Mouse (Mus musculus): ENCODE results near the gene Itpkb. TPM values are rescaled to one million over a fixed set of nuclear protein-coding genes. Genes with fewer than 3 reads are reported as not detected.

Itpkb gene
- polyA plus RNA-seq, 1 experiment from 2014 or later, result 5.6 TPM

- Histone ChIP-seq H3K27me3 (ENCODE audit: control insufficient read depth, insufficient read depth, low read length) (peaks cover 11% of the 10 kb centered on the region), H3K4me3 (ENCODE audit: control insufficient read depth in 1 of 2, insufficient read depth in 1 of 2, low read depth in 1 of 2, low read length in 2 of 2) (no peak overlapping the region), H3K4me1 (ENCODE audit: control insufficient read depth in 2 of 2, insufficient read depth in 2 of 2, low read length in 2 of 2) (peaks cover 17 to 34% of the 10 kb centered on the region in 2 experiments), H3K9ac (ENCODE audit: low read length) (peak overlapping the region; percentile 84), H3K9me3 (ENCODE audit: control insufficient read depth, low read length) (no peaks in the 10 kb centered on the region), H3K27ac (replicated peaks in 1 of 2; ENCODE audit: control insufficient read depth in 1 of 2, insufficient read depth in 1 of 2, low read depth in 2 of 2, low read length in 2 of 2) (peak overlapping the region; percentile 60 to 85; a peak in 3 of 4 replicates), H3K4me2 (ENCODE audit: low read length) (peak overlapping the region; percentile 98), H3K36me3 (ENCODE audit: control insufficient read depth, insufficient read depth, low read length) (peaks cover 14% of the 10 kb centered on the region)
- ATAC-seq (ENCODE audit: insufficient number of reproducible peaks, insufficient read depth, low FRiP score, low read depth), result no peak
- 17% methylated on average over 12 of the region's 12 CpGs for WGBS
Measured at GRCm38 (mm10) chr1:180328794-180329665, 1.3 kb upstream of the Itpkb start.

DNA sequence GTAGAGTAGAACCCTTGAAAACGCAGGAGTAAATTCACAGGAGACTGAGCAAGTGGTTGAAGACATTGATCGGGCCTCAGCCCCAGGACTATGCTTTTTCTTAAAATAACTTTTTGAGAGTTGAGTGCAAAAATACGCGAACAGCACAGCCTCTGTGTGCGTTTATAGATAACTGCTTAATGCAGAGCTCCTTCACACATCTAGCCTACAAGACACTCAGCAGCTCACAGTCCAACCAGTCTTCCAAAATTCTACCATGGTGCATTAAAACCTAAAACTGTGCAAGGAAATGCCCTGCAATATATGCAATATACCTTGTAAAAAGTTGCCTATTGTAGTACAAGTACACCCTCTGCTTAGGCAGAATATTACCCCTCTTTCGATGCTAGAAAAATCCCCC, 579 bp upstream of the Itpkb start:
- Histone ChIP-seq H3K9ac (ENCODE audit: low read length) (peak overlapping the region; percentile 84), H3K27ac (replicated peaks in 1 of 2; ENCODE audit: control insufficient read depth in 1 of 2, insufficient read depth in 1 of 2, low read depth in 2 of 2, low read length in 2 of 2) (peak overlapping the region; percentile 60 to 85; a peak in 3 of 4 replicates), H3K4me2 (ENCODE audit: low read length) (peak overlapping the region; percentile 98), H3K9me3 (ENCODE audit: control insufficient read depth, low read length) (no peaks in the 10 kb centered on the region), H3K27me3 (ENCODE audit: control insufficient read depth, insufficient read depth, low read length) (peaks cover 11% of the 10 kb centered on the region), H3K4me1 (ENCODE audit: control insufficient read depth in 2 of 2, insufficient read depth in 2 of 2, low read length in 2 of 2) (peaks cover 19 to 38% of the 10 kb centered on the region in 2 experiments), H3K36me3 (ENCODE audit: control insufficient read depth, insufficient read depth, low read length) (peaks cover 17% of the 10 kb centered on the region), H3K4me3 (ENCODE audit: control insufficient read depth in 1 of 2, insufficient read depth in 1 of 2, low read depth in 1 of 2, low read length in 2 of 2) (peak overlapping the region in 1 of 2 experiments; percentile 59; a peak in 2 of 4 replicates)
- ATAC-seq (ENCODE audit: insufficient number of reproducible peaks, insufficient read depth, low FRiP score, low read depth), result no peak
- WGBS, result 6% methylated on average over 6 of the region's 6 CpGs

GRCm38 (mm10) chr1:180330707-180331545, 641 bp downstream of the Itpkb start:
- no peaks in the 10 kb centered on the region for H3K9me3 ChIP-seq (ENCODE audit: control insufficient read depth, low read length)
- H3K27me3 ChIP-seq (ENCODE audit: control insufficient read depth, insufficient read depth, low read length), result peaks cover 11% of the 10 kb centered on the region
- peaks cover 22 to 38% of the 10 kb centered on the region in 2 experiments for H3K4me1 ChIP-seq (ENCODE audit: control insufficient read depth in 2 of 2, insufficient read depth in 2 of 2, low read length in 2 of 2)
- H3K27ac ChIP-seq (replicated peaks in 1 of 2; ENCODE audit: control insufficient read depth in 1 of 2, insufficient read depth in 1 of 2, low read depth in 2 of 2, low read length in 2 of 2), result peak overlapping the region; percentile 87 to 93
- H3K9ac ChIP-seq (ENCODE audit: low read length), result peak overlapping the region; percentile 84
- ATAC-seq (ENCODE audit: insufficient number of reproducible peaks, insufficient read depth, low FRiP score, low read depth), result peak; percentile 38
- H3K4me3 ChIP-seq (ENCODE audit: control insufficient read depth in 1 of 2, insufficient read depth in 1 of 2, low read depth in 1 of 2, low read length in 2 of 2), result peak overlapping the region; percentile 59 to 89
- peaks cover 17% of the 10 kb centered on the region for H3K36me3 ChIP-seq (ENCODE audit: control insufficient read depth, insufficient read depth, low read length)
- peak overlapping the region; percentile 98 for H3K4me2 ChIP-seq (ENCODE audit: low read length)
- WGBS, result under 1% methylated on average over 55 of the region's 58 CpGs

- peak overlapping the region; percentile 84 for H3K9ac ChIP-seq (ENCODE audit: low read length)
- peaks cover 22 to 38% of the 10 kb centered on the region in 2 experiments for H3K4me1 ChIP-seq (ENCODE audit: control insufficient read depth in 2 of 2, insufficient read depth in 2 of 2, low read length in 2 of 2)
- peaks cover 11% of the 10 kb centered on the region for H3K27me3 ChIP-seq (ENCODE audit: control insufficient read depth, insufficient read depth, low read length)
- ATAC-seq (ENCODE audit: insufficient number of reproducible peaks, insufficient read depth, low FRiP score, low read depth), result no peak
- peak overlapping the region; percentile 98 for H3K4me2 ChIP-seq (ENCODE audit: low read length)
- under 1% methylated on average over 21 of the region's 21 CpGs for WGBS
- H3K27ac ChIP-seq (replicated peaks in 1 of 2; ENCODE audit: control insufficient read depth in 1 of 2, insufficient read depth in 1 of 2, low read depth in 2 of 2, low read length in 2 of 2), result peak overlapping the region in 1 of 2 experiments; percentile 93; a peak in 2 of 4 replicates
- peaks cover 17% of the 10 kb centered on the region for H3K36me3 ChIP-seq (ENCODE audit: control insufficient read depth, insufficient read depth, low read length)
- H3K9me3 ChIP-seq (ENCODE audit: control insufficient read depth, low read length), result no peaks in the 10 kb centered on the region
- H3K4me3 ChIP-seq (ENCODE audit: control insufficient read depth in 1 of 2, insufficient read depth in 1 of 2, low read depth in 1 of 2, low read length in 2 of 2), result peak overlapping the region; percentile 59 to 89
Measured at GRCm38 (mm10) chr1:180331546-180332075, 1.3 kb downstream of the Itpkb start.

GRCm38 (mm10) chr1:180332076-180332927, 2.0 kb downstream of the Itpkb start:
- 4% methylated on average over 72 of the region's 72 CpGs for WGBS
- Histone ChIP-seq H3K4me1 (ENCODE audit: control insufficient read depth in 2 of 2, insufficient read depth in 2 of 2, low read length in 2 of 2) (peaks cover 22 to 41% of the 10 kb centered on the region in 2 experiments), H3K9ac (ENCODE audit: low read length) (peak overlapping the region; percentile 84), H3K27me3 (ENCODE audit: control insufficient read depth, insufficient read depth, low read length) (peaks cover 11% of the 10 kb centered on the region), H3K36me3 (ENCODE audit: control insufficient read depth, insufficient read depth, low read length) (peaks cover 17% of the 10 kb centered on the region), H3K27ac (replicated peaks in 1 of 2; ENCODE audit: control insufficient read depth in 1 of 2, insufficient read depth in 1 of 2, low read depth in 2 of 2, low read length in 2 of 2) (peak overlapping the region in 1 of 2 experiments; percentile 93; a peak in 2 of 4 replicates), H3K4me3 (ENCODE audit: control insufficient read depth in 1 of 2, insufficient read depth in 1 of 2, low read depth in 1 of 2, low read length in 2 of 2) (peak overlapping the region; percentile 59 to 89), H3K4me2 (ENCODE audit: low read length) (peak overlapping the region; percentile 98), H3K9me3 (ENCODE audit: control insufficient read depth, low read length) (no peaks in the 10 kb centered on the region)
- ATAC-seq (ENCODE audit: insufficient number of reproducible peaks, insufficient read depth, low FRiP score, low read depth), result peak; percentile 35; the same call in 1 of the 2 replicates

DNA sequence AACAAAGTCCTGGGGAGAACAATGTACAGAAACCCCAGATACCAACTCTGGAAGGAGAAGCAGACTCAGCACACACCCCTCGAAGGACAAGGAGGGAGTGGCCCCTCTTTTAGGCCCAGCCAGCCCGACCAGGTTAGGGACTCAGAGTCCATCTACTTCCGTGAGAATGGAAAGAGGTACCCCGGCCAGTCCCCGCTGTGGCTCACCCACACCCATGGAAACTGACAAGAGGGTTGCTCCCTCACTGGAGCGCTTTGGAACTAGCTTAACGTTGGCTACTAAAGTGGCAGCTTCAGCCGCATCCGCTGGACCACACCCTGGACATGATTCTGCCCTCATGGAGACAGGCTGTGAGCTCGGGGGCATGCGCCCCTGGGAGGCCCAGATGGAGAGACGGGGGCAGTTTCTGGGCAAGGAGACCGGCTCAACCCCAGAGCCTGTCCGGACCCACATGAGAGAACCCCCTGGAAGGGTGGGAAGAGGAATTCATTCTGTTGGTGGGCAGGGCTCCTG, 2.7 kb downstream of the Itpkb start:
- peaks cover 22 to 41% of the 10 kb centered on the region in 2 experiments for H3K4me1 ChIP-seq (ENCODE audit: control insufficient read depth in 2 of 2, insufficient read depth in 2 of 2, low read length in 2 of 2)
- H3K4me3 ChIP-seq (ENCODE audit: control insufficient read depth in 1 of 2, insufficient read depth in 1 of 2, low read depth in 1 of 2, low read length in 2 of 2), result peak overlapping the region; percentile 59 to 89
- H3K27ac ChIP-seq (replicated peaks in 1 of 2; ENCODE audit: control insufficient read depth in 1 of 2, insufficient read depth in 1 of 2, low read depth in 2 of 2, low read length in 2 of 2), result no peak overlapping the region
- peak overlapping the region; percentile 84 for H3K9ac ChIP-seq (ENCODE audit: low read length)
- H3K27me3 ChIP-seq (ENCODE audit: control insufficient read depth, insufficient read depth, low read length), result peaks cover 11% of the 10 kb centered on the region
- ATAC-seq (ENCODE audit: insufficient number of reproducible peaks, insufficient read depth, low FRiP score, low read depth), result no peak
- peaks cover 17% of the 10 kb centered on the region for H3K36me3 ChIP-seq (ENCODE audit: control insufficient read depth, insufficient read depth, low read length)
- WGBS, result 38% methylated on average over 14 of the region's 14 CpGs
- H3K4me2 ChIP-seq (ENCODE audit: low read length), result peak overlapping the region; percentile 98
- no peaks in the 10 kb centered on the region for H3K9me3 ChIP-seq (ENCODE audit: control insufficient read depth, low read length)
